Mouse (Mus musculus) urinary bladder, postnatal 4 days (tissue): Measurements from ENCODE around the gene Prtg.

Source experiments
- DNase-seq, 2 experiments: peaks; one replicate each; pipeline ENCODE4 v3.0.0; 2021 to 2022; ENCODE audit warnings: low spot score in 2 of 2

The Prtg gene

GRCm38 (mm10) chr9:72806731-72807419 is at the start of gene Prtg:
Gene Prtg, plus strand, starts transcription at chr9:72806874.
- DNase-seq = peak in 1 of 2 experiments; percentile 27

GRCm38 (mm10) chr9:72757143-72757542 is 49.5 kb upstream of the Prtg start:
- no peak for DNase-seq

GRCm38 (mm10) chr9:72758705-72759131 is 48.0 kb upstream of the Prtg start:
- no peak for DNase-seq

GRCm38 (mm10) chr9:72763050-72763718 is 43.5 kb upstream of the Prtg start:
- DNase-seq = peak in 1 of 2 experiments; percentile 41

DNA sequence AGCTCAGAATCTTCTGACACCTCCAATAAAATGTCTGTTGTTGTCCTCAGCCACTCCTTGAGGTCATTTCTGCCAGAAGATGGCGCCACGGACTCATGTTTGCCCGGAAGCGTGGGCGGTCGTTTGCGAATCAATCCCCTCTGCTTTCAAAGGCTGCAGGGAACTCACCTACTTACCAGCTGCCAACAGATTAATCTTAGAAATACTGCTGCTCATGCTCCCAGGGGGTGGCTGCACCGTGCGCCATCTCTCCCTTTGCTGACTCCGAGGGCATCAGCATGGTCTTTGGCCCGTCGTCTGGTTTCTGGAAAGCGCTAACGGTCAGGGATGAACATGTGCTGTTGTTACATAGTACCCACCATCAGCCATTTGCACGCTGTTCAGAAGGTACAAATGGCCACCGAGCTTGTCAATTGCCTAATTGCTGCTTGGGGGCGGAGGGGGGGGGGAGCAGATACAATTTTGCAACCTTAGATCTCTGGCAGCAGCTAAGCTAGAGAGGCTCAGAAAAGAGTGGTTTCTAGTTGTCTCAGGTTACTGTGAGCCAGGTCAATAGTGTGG is 39.8 kb upstream of the Prtg start:
- peak; percentile 73 to 90 for DNase-seq

- no peak for DNase-seq
These were observed 31.7 kb upstream of the Prtg start for GRCm38 (mm10) chr9:72775022-72775421.

DNA sequence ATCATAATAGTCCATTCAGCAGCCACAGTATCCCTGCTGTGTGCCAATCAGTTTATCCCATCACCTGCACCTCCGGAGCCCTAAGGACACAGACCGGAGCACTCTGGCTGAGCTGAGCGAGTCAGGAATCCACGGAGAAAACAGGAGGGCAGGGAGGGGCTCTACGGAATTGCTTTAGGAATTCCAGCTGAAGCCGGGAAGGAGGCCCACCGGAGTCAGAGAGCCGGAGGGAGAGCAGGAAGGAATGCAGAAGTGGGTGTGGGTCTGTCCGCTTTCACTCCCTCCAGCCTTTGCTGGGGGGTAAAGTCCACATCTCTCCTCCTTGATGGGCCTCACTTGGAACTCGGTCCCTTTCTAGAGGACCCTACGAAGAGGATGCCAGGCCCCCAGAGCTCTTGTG is 27.7 kb upstream of the Prtg start:
- DNase-seq = no peak

DNA sequence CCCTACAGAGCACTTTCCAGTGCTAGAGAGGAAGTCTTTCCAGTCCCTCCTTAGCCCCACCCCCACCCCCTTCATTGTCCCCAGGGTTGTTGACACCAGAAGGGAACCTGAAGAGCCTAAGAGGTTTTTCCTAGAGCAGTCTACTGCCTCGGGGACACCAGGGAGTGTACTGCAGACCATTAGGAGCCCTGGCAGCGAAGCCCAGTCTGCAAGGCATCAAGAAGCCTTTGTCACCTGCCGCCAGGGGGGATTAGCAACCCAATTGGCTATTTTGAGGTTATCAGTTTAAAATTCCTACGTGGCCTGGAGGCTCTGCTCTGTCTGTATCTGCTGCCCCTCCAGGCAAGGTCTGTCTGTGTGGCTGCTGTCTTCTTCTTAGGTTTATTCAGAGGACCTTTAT is 26.9 kb upstream of the Prtg start:
- no peak for DNase-seq

GRCm38 (mm10) chr9:72780694-72781093 is 26.0 kb upstream of the Prtg start:
- no peak for DNase-seq

- no peak for DNase-seq
These were observed 25.2 kb upstream of the Prtg start for GRCm38 (mm10) chr9:72781466-72781865.

DNA sequence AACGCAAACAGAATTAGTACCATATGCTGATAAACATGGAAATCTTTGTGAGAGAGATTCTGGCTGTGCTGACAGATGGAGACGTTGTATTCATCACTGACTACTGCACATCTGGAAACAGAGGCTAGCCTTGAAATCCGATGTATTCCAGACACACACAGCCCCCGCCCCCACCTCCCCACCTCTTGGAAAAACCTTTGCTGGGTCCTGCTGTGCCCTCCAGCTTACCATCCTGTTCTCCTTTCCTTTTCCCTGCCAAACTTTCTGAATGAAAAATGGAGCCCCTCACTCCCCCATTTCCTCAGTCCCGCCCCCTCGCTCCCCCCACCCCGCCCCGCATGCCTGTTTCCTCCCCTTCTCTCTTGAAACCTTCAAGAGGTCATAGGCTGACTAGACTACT is 24.6 kb upstream of the Prtg start:
- no peak for DNase-seq

DNA sequence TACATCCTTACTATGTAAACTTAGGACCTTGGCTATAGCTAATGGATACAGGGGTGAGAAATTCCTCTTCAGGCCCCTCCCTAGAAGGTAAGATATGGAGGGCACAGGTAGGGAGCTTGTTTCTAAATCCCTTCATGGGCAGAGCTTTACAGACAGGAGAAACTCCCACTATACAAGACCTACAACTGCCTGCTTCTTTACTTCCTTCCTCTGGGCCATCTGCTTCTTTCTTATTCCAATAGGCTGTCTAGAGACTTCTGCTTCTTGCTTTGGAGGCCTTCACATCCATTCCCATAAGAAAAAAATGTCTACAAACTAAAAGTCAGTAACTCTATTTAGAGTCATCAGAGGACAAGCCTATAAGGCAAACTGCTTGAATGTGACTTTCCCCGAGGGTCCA is 18.9 kb upstream of the Prtg start:
- DNase-seq = no peak

- no peak for DNase-seq
These were observed 16.0 kb upstream of the Prtg start for GRCm38 (mm10) chr9:72790530-72791212.

GRCm38 (mm10) chr9:72791213-72791582 is 15.5 kb upstream of the Prtg start:
- DNase-seq = no peak

DNA sequence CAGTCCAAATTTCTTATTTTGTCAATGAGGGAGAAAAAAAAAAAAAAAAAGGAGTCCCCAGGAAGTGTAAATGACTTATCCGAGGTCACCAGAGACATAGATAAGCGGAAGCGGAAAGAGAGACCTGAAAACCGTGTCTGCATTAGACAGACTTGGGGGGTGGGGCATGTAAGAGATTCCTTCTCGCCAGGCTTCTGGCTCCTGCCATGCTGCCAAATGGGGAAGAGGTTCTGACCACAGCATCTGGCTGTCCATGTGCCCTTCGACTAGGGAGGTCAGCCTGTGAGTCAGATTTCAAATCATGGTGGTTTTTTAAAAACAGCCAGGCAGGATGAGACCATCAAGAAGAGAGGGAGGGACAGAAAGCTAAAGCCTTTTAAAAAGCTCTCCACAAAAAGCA is 15.0 kb upstream of the Prtg start:
- DNase-seq = no peak

GRCm38 (mm10) chr9:72795243-72795642 is 11.4 kb upstream of the Prtg start:
- no peak for DNase-seq

- DNase-seq = no peak
These were observed 9.5 kb upstream of the Prtg start for GRCm38 (mm10) chr9:72797136-72797621.

GRCm38 (mm10) chr9:72803280-72803679 is 3.4 kb upstream of the Prtg start:
- no peak for DNase-seq

DNA sequence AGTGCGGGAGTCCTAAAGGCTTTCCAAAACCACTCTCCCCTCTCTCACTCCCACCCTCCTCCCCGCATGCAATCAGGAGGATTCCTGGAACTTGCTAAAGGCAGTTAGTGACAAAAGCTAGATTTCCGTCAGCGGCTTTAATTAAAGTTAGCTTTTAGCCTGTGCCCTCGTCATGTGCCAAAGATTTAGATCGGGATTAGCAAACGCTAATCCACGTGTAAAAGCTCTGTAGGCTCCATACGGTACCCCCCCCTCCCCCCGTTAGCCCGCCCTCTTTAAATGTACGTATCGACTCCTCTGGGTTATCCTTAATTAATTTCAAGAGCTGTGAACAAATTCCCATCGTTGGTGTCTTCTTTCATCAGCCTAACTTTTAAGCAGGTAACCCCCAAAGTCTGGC is 528 bp upstream of the Prtg start:
- no peak for DNase-seq

- DNase-seq = peak; percentile 34 to 66
These were observed 839 bp downstream of the Prtg start for GRCm38 (mm10) chr9:72807420-72808005.

DNA sequence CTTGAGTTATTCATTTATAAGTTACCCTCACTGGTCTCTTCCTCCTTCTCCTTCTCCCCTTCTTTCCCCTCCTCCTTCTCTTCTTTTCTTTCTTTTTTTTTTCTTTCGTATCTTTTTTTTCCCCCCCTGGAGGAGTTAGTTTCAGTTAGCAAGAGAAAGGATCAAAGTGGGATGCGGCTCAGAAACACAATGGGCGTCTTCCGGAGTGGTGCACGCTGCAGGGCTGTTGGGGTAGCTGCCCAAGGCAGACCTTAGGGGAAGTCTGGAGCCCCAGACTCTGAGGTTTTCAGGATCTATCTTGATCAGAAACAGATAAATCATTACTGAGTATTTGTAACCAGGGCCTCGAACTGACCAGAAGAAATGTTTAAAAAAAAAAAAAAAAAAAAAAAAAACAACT is 1.5 kb downstream of the Prtg start:
- DNase-seq = no peak

- no peak for DNase-seq
These were observed 1.9 kb downstream of the Prtg start for GRCm38 (mm10) chr9:72808586-72808985.
